Mouse (Mus musculus) ES-E14 (cell line): ENCODE results near the gene Dpf3.

ENCODE experiments used
- CHD2 ChIP-seq: IDR thresholded peaks from 2 replicates; pipeline ENCODE4 v1.6.1; 2014; ENCODE audit warnings: mild to moderate bottlenecking, low read depth, low read length, inconsistent platforms
- HCFC1 ChIP-seq: IDR thresholded peaks from 2 replicates; pipeline ENCODE4 v1.6.1; 2012; ENCODE audit warnings: low read length, inconsistent platforms, borderline replicate concordance; ENCODE audit not compliant: insufficient read depth

GRCm38 (mm10) chr12:83512783-83513182 lies 25.3 kb upstream of the Dpf3 start:
- TF ChIP-seq HCFC1: no peak
- TF ChIP-seq CHD2: no peak
